Mouse (Mus musculus): ENCODE data around the gene Ing4. TPM values are rescaled to one million over a fixed set of nuclear protein-coding genes. Genes with fewer than 3 reads are reported as not detected.

Gene Ing4
- polyA plus RNA-seq, 1 experiment from 2014 or later: 132 TPM

- H3K4me3 ChIP-seq (replicated peaks; ENCODE audit: low read depth, low read length): no peak overlapping the region
- peak overlapping the region; percentile 91; the same call in 1 of the 2 replicates for H3K4me2 ChIP-seq (ENCODE audit: low read length)
- peaks cover 17% of the 10 kb centered on the region for H3K36me3 ChIP-seq (ENCODE audit: control insufficient read depth, insufficient read depth, low read length)
- H3K27ac ChIP-seq (replicated peaks; ENCODE audit: low read depth, low read length): no peak overlapping the region
- no peak overlapping the region for H3K9ac ChIP-seq (replicated peaks; ENCODE audit: low read length)
- ATAC-seq (ENCODE audit: low FRiP score, low TSS enrichment) (no peak), DNase-seq (no peak)
- WGBS: 40% methylated on average over 14 of the region's 14 CpGs
- peaks cover 57% of the 10 kb centered on the region for H3K27me3 ChIP-seq (ENCODE audit: control insufficient read depth, insufficient read depth, low read length)
- H3K9me3 ChIP-seq (ENCODE audit: control insufficient read depth, low read length): no peaks in the 10 kb centered on the region
- H3K4me1 ChIP-seq (ENCODE audit: control insufficient read depth, insufficient read depth, low read length): peaks cover 3% of the 10 kb centered on the region; the same call in 1 of the 2 replicates
Observed at GRCm38 (mm10) chr6:124999091-124999490, 40.5 kb upstream of the Ing4 start.

- peaks cover 3% of the 10 kb centered on the region; the same call in 1 of the 2 replicates for H3K4me1 ChIP-seq (ENCODE audit: control insufficient read depth, insufficient read depth, low read length)
- H3K36me3 ChIP-seq (ENCODE audit: control insufficient read depth, insufficient read depth, low read length): peaks cover 17% of the 10 kb centered on the region
- DNase-seq: no peak
- peaks cover 55% of the 10 kb centered on the region for H3K27me3 ChIP-seq (ENCODE audit: control insufficient read depth, insufficient read depth, low read length)
- no peak overlapping the region for H3K4me3 ChIP-seq (replicated peaks; ENCODE audit: low read depth, low read length)
- no peak overlapping the region for H3K27ac ChIP-seq (replicated peaks; ENCODE audit: low read depth, low read length)
- H3K4me2 ChIP-seq (ENCODE audit: low read length): no peak overlapping the region
- H3K9ac ChIP-seq (replicated peaks; ENCODE audit: low read length): no peak overlapping the region
- H3K9me3 ChIP-seq (ENCODE audit: control insufficient read depth, low read length): no peaks in the 10 kb centered on the region
- 37% methylated on average over 10 of the region's 10 CpGs for WGBS
- ATAC-seq (ENCODE audit: low FRiP score, low TSS enrichment): no peak
Observed at GRCm38 (mm10) chr6:124999546-124999945, 40.0 kb upstream of the Ing4 start.

- H3K9ac ChIP-seq (replicated peaks; ENCODE audit: low read length): no peak overlapping the region
- WGBS: 45% methylated on average over 3 of the region's 3 CpGs
- ATAC-seq (ENCODE audit: low FRiP score, low TSS enrichment): no peak
Observed at GRCm38 (mm10) chr6:125003706-125004105, 35.9 kb upstream of the Ing4 start.

GRCm38 (mm10) chr6:125005086-125005485, 34.5 kb upstream of the Ing4 start:
- Histone ChIP-seq H3K27me3 (ENCODE audit: control insufficient read depth, insufficient read depth, low read length) (peaks cover 14% of the 10 kb centered on the region), H3K27ac (replicated peaks; ENCODE audit: low read depth, low read length) (no peak overlapping the region), H3K4me3 (replicated peaks; ENCODE audit: low read depth, low read length) (no peak overlapping the region), H3K4me1 (ENCODE audit: control insufficient read depth, insufficient read depth, low read length) (peaks cover 9% of the 10 kb centered on the region), H3K36me3 (ENCODE audit: control insufficient read depth, insufficient read depth, low read length) (peaks cover 8% of the 10 kb centered on the region), H3K4me2 (ENCODE audit: low read length) (no peak overlapping the region), H3K9me3 (ENCODE audit: control insufficient read depth, low read length) (no peaks in the 10 kb centered on the region), H3K9ac (replicated peaks; ENCODE audit: low read length) (no peak overlapping the region)
- no peak for ATAC-seq (ENCODE audit: low FRiP score, low TSS enrichment)
- WGBS: 35% methylated on average over 3 of the region's 3 CpGs
- DNase-seq: no peak

More at GRCm38 (mm10) chr6:125003706-125004105, 35.9 kb upstream of the Ing4 start:
- Histone ChIP-seq H3K4me3 (replicated peaks; ENCODE audit: low read depth, low read length) (no peak overlapping the region), H3K4me2 (ENCODE audit: low read length) (no peak overlapping the region), H3K36me3 (ENCODE audit: control insufficient read depth, insufficient read depth, low read length) (peaks cover 17% of the 10 kb centered on the region), H3K27me3 (ENCODE audit: control insufficient read depth, insufficient read depth, low read length) (peaks cover 27% of the 10 kb centered on the region), H3K9me3 (ENCODE audit: control insufficient read depth, low read length) (no peaks in the 10 kb centered on the region), H3K27ac (replicated peaks; ENCODE audit: low read depth, low read length) (no peak overlapping the region), H3K4me1 (ENCODE audit: control insufficient read depth, insufficient read depth, low read length) (peaks cover 7% of the 10 kb centered on the region; the same call in 1 of the 2 replicates)
- no peak for DNase-seq

GRCm38 (mm10) chr6:125008060-125008459, 31.5 kb upstream of the Ing4 start:
- Histone ChIP-seq H3K4me1 (ENCODE audit: control insufficient read depth, insufficient read depth, low read length) (peaks cover 27% of the 10 kb centered on the region), H3K36me3 (ENCODE audit: control insufficient read depth, insufficient read depth, low read length) (peaks cover 20% of the 10 kb centered on the region), H3K9ac (replicated peaks; ENCODE audit: low read length) (peak overlapping the region; percentile 72), H3K27me3 (ENCODE audit: control insufficient read depth, insufficient read depth, low read length) (no peaks in the 10 kb centered on the region), H3K4me2 (ENCODE audit: low read length) (peak overlapping the region; percentile 70), H3K9me3 (ENCODE audit: control insufficient read depth, low read length) (no peaks in the 10 kb centered on the region), H3K4me3 (replicated peaks; ENCODE audit: low read depth, low read length) (peak overlapping the region; percentile 75), H3K27ac (replicated peaks; ENCODE audit: low read depth, low read length) (peak overlapping the region; percentile 88)
- DNase-seq (peak; percentile 13), ATAC-seq (ENCODE audit: low FRiP score, low TSS enrichment) (no peak)
- WGBS: 42% methylated on average over 13 of the region's 13 CpGs

GRCm38 (mm10) chr6:125008586-125009128, 30.9 kb upstream of the Ing4 start:
- no peaks in the 10 kb centered on the region for H3K27me3 ChIP-seq (ENCODE audit: control insufficient read depth, insufficient read depth, low read length)
- DNase-seq (peak; percentile 99), ATAC-seq (ENCODE audit: low FRiP score, low TSS enrichment) (peak; percentile 96)
- H3K4me2 ChIP-seq (ENCODE audit: low read length): peak overlapping the region; percentile 87
- peak overlapping the region; percentile 75 for H3K4me3 ChIP-seq (replicated peaks; ENCODE audit: low read depth, low read length)
- under 1% methylated on average over 32 of the region's 34 CpGs for WGBS
- peaks cover 27% of the 10 kb centered on the region for H3K4me1 ChIP-seq (ENCODE audit: control insufficient read depth, insufficient read depth, low read length)
- H3K9me3 ChIP-seq (ENCODE audit: control insufficient read depth, low read length): no peaks in the 10 kb centered on the region
- H3K36me3 ChIP-seq (ENCODE audit: control insufficient read depth, insufficient read depth, low read length): peaks cover 22% of the 10 kb centered on the region
- H3K9ac ChIP-seq (replicated peaks; ENCODE audit: low read length): peak overlapping the region; percentile 85
- peak overlapping the region; percentile 98 for H3K27ac ChIP-seq (replicated peaks; ENCODE audit: low read depth, low read length)

- ATAC-seq (ENCODE audit: low FRiP score, low TSS enrichment): no peak
- WGBS: 0% methylated on average over 3 of the region's 3 CpGs
- no peaks in the 10 kb centered on the region for H3K27me3 ChIP-seq (ENCODE audit: control insufficient read depth, insufficient read depth, low read length)
Observed at GRCm38 (mm10) chr6:125009129-125009180, 30.6 kb upstream of the Ing4 start, which contains the start of gene Zfp384. Gene Zfp384 (plus strand): TSS chr6:125009145.

GRCm38 (mm10) chr6:125009181-125010073, 30.1 kb upstream of the Ing4 start:
- ATAC-seq (ENCODE audit: low FRiP score, low TSS enrichment): peak; percentile 88
- no peaks in the 10 kb centered on the region for H3K27me3 ChIP-seq (ENCODE audit: control insufficient read depth, insufficient read depth, low read length)
- peak overlapping the region; percentile 75 for H3K4me3 ChIP-seq (replicated peaks; ENCODE audit: low read depth, low read length)
- peak overlapping the region; percentile 85 for H3K9ac ChIP-seq (replicated peaks; ENCODE audit: low read length)
- H3K4me1 ChIP-seq (ENCODE audit: control insufficient read depth, insufficient read depth, low read length): peaks cover 27% of the 10 kb centered on the region
- 1% methylated on average over 70 of the region's 78 CpGs for WGBS
- H3K4me2 ChIP-seq (ENCODE audit: low read length): peak overlapping the region; percentile 87
- DNase-seq: peak; percentile 92
- H3K27ac ChIP-seq (replicated peaks; ENCODE audit: low read depth, low read length): peak overlapping the region; percentile 98
- H3K36me3 ChIP-seq (ENCODE audit: control insufficient read depth, insufficient read depth, low read length): peaks cover 29% of the 10 kb centered on the region
- no peaks in the 10 kb centered on the region for H3K9me3 ChIP-seq (ENCODE audit: control insufficient read depth, low read length)

More at GRCm38 (mm10) chr6:125009129-125009180, 30.6 kb upstream of the Ing4 start, which contains the start of gene Zfp384:
- H3K4me1 ChIP-seq (ENCODE audit: control insufficient read depth, insufficient read depth, low read length): peaks cover 27% of the 10 kb centered on the region
- peak within 1 kb of the TSS; percentile 85 for H3K9ac ChIP-seq (replicated peaks; ENCODE audit: low read length)
- H3K4me3 ChIP-seq (replicated peaks; ENCODE audit: low read depth, low read length): peak within 1 kb of the TSS; percentile 75
- no peak for DNase-seq
- peak within 1 kb of the TSS; percentile 87 for H3K4me2 ChIP-seq (ENCODE audit: low read length)
- H3K36me3 ChIP-seq (ENCODE audit: control insufficient read depth, insufficient read depth, low read length): peaks cover 25% of the 10 kb centered on the region
- no peaks in the 10 kb centered on the region for H3K9me3 ChIP-seq (ENCODE audit: control insufficient read depth, low read length)
- H3K27ac ChIP-seq (replicated peaks; ENCODE audit: low read depth, low read length): peak within 1 kb of the TSS; percentile 98

GRCm38 (mm10) chr6:125017682-125018081, 21.9 kb upstream of the Ing4 start:
- H3K9ac ChIP-seq (replicated peaks; ENCODE audit: low read length): no peak overlapping the region
- no peak overlapping the region for H3K4me3 ChIP-seq (replicated peaks; ENCODE audit: low read depth, low read length)
- H3K4me1 ChIP-seq (ENCODE audit: control insufficient read depth, insufficient read depth, low read length): no peaks in the 10 kb centered on the region
- H3K9me3 ChIP-seq (ENCODE audit: control insufficient read depth, low read length): no peaks in the 10 kb centered on the region
- H3K27ac ChIP-seq (replicated peaks; ENCODE audit: low read depth, low read length): no peak overlapping the region
- H3K36me3 ChIP-seq (ENCODE audit: control insufficient read depth, insufficient read depth, low read length): peaks cover 68% of the 10 kb centered on the region
- 92% methylated on average over 3 of the region's 3 CpGs for WGBS
- H3K27me3 ChIP-seq (ENCODE audit: control insufficient read depth, insufficient read depth, low read length): no peaks in the 10 kb centered on the region
- no peak overlapping the region for H3K4me2 ChIP-seq (ENCODE audit: low read length)
- DNase-seq (no peak), ATAC-seq (ENCODE audit: low FRiP score, low TSS enrichment) (no peak)

All from midbrain, embryonic 14.5 days (tissue).